Mouse (Mus musculus) testis, postnatal 14 days (tissue): ENCODE data around the gene Tnnc2.
"Not testable (repeated sequence)": the region's sequence is repeated elsewhere in the genome, so short reads cannot be mapped to it uniquely, and the experiment has no call there.

Source experiments
- DNase-seq: peaks from one replicate; pipeline ENCODE4 v3.0.0; 2021; ENCODE audit warnings: low spot score

The Tnnc2 gene

DNA sequence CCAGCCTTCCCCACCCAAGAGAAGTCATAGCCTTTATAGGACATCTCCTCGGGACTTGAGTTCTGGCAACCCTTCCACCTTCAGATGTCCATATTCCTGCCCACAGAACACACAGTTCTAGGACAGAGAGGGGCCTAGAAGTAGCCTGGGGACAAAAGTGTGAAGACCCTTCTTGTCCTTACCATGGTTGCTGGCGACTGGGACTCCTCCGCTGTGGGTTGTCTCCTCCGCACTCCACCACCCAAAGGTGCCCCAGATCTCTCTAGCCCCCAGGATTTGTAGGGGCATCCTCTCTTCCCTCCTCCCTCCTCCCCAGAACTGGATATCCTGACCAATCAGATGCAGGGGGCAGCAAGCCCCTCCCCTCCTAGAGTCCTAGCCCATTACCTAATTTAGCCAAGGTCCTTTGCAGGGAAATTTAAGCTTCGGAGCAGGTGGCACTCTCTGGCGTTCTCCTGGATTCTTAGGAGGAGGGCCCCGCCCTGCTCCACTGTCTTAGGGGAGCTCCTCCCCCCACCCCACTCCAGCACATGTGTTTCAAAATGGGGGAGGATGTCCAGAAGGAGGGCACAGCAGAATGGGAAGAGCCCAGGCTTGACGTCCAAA, at the start of gene Tnnc2:
TSS of gene Tnnc2 (minus strand) at position 487 of the 606 bp plus-strand sequence.
- DNase-seq, result no peak

DNA sequence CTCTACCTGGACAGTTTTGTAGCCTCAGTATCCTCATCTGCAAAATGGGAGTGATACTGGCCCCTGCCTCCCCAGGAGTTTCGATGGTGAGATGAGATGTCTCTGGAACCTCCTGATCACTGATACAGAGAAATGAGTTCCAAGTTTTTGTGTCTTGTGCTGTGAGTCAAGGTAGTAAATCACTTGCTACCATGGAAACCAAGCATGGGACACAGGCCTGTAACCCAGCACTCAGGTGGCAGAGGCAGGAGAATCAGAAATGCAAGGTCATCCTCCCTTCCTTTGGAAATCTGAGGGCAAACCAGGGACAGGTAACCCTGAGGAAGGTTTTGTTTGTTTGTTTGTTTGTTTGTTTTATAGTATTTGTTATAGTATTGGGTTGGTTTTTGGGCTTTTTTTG, 49.3 kb upstream of the Tnnc2 start:
- DNase-seq, result no peak

DNA sequence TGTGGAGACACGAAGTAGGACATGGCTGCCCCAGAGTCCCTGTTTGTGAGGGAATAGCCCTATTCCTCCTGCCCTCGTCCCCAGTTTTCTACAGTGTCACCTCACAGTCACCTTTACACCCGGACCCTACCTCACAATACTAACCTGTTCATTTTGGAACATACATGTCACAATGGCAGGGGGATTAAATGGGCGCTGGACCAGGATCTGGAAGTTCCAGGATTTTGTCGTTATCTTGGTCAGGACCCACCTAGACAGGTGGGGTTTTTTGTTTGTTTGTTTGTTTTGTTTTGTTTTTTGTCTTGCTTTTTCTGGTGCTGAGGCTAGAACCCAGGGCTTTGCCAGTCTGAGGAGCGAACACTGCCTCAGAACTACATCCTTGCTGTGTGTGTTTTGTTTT, 48.7 kb upstream of the Tnnc2 start, which contains the start of gene Spata25:
TSS of gene Spata25 (minus strand) at position 101 of the 400 bp plus-strand sequence.
- DNase-seq, result no peak

DNA sequence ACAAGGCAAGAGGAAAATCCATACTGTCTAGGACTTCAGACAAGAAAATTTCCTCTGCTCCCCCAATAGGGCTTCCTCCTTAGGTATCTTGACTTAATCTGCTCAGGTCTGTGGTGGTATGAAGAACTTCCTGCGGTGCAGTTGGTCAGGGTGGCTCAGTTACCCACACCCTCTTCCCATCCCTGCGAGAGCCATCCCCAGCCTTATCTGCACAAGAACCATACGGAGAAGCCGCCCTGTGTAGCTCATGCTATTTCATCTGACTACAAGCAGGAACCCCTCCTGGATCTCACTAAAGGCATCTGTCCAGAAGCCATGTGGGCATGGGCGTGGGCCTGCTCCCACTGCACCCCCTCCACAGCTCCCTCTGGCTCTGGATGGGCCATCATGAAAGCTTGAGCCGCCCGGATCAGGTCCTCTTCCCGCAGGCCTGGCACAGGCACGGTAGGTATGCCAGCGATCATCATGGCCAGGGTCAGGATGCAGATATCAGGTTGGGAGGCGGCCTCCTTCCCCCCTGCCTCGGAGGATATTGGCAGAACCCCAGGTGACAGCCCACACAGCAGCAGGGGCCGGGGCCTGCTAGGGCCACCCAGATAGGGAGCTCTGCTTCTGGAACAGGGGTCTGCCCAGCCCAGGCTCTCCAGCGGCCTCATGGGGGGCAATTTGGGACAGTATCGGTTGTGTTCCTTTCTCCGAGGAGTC, 47.5 kb upstream of the Tnnc2 start:
- DNase-seq, result no peak

DNA sequence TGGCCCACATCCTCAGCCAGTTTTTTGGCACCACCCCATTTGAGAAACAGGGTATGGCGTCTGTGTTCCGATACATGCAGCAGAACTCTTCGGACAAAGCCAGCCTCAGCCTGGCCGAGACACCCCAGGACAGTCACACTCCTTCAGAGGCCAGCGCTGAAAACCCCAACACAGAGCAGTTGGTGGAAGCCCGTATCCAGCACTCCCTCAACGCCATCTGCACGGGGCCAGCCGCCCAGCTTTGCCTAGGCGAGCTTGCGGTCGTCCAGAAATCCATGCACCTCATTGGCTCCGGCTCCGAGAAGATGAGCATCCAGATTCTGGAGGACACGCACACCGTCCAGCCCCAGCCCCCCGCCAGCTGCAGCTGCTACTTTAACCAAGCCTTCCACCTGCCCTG, 45.8 kb upstream of the Tnnc2 start:
- no peak for DNase-seq

DNA sequence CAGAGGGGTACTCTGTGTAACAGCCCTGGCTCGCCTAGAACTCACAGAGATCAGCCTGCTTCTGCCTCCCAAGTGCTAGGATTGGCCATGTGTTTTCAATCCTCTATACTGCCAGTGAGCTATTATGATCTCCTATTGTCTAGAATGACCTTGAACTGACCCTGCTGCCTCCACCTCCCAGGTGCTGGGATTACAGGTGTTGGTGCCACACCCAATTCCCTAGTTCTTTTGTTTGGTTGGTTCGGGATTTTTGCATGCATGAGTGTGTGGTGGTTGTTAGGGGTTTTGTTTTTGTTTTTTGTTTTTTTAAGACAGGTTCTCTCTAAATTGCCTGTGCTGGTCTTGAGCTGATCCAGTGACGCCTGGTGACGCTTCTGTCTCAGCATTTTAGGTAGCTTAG, 44.2 kb upstream of the Tnnc2 start:
- no peak for DNase-seq

DNA sequence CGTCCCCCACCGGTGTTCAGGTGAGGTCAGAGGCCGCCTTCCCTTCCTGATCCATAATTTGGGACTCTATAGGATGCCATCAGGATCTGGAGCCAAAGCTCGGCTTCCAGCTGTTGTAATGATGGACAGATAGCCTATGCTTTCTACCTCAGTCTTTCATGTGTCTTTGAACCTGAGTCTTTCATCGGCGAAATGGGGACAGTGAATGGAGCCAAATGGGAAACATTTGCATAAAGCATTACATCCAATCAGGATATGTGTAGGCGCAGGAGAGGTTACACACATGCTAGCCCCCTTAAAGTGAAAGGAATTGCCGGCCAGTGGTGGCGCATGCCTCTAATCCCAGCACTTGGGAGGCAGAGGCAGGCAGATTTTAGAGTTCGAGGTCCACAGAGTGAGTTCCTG, 43.4 kb upstream of the Tnnc2 start:
- no peak for DNase-seq

DNA sequence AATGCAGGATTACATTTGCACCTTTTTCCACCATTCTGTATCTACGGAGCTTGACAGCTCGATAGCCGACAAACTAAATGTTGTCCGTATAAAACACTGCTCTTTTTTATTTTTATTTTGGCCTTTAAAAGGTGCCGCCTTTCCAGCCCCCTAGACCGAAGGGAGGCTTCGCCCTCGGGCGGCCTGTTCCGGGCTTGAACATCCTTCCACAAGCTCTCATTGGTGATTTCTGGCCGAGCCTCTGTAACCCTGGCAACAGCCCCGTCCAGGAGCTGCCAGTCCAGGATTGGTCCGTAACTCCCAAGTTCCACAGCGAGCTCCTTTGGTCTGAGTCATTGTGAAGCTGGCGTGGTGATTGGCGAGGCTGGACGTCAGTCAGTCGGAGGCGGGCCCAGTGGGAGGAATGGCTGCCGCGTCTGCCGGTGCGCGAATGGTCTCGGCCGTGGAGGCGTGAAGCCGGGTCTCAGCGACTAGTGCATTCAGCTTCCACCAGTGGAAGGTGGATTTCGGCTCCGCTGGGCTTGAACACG, 42.9 kb upstream of the Tnnc2 start, which contains the start of gene Zswim1:
TSS of gene Zswim1 (plus strand) at position 51 of the 530 bp plus-strand sequence.
- peak; percentile 98 for DNase-seq

DNA sequence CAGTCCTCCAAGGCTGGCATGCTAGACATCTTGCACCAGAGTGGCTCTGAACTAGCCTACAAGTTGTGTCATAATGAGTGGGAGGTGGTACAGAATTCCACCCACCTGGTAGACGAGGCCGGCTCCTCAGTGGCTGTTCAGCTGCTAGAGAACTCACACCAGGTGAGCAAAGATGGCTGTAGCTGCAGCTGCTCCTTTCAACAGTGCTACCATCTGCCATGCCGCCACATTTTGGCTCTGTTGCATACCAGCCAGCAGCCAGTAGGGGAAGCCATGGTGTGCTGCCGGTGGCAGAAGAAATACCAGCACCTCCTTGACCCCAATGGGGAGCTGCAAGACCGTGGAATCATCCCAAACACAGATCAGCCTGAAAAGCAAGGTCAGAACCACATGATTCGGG, 41.3 kb upstream of the Tnnc2 start:
- DNase-seq, result no peak

DNA sequence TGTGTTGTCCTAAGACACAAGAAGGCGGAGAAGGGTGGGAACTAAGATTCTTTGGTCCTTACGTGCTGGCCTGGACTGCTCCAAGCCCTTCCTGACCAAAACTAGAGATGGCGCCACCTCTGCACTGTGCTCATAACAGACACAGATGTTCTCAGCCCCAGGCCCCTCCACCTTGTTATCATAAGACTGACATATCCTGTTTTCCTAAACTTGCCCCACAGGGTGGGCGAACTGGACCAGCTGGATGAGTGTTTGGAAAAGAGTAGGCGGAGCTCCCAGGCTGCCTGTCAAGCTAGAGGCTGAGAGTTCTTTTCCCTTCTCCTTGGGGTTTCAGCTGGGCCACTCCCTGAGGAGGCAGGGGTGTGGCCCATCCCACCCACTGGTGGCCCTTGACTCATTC, 37.9 kb upstream of the Tnnc2 start:
- no peak for DNase-seq

DNA sequence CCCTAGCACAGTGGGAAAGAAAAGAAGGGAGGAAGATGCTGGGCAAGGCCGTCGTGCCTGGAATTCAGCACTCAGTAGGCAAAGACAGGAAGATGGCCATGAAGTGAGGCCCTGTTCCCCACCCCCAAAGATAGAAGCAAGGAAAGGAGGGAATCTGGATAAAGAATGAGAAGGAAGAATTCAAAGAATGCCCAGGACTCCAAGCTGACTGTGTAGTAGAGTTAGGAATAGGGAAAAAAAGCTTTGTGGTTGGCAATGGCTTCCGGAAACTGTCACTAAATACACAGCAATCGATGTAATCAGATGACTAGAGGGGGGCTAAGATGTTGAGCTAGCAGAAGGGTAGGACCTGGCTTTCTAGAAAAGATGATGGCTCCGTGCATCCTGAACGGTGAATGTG, 37.4 kb upstream of the Tnnc2 start:
- no peak for DNase-seq

DNA sequence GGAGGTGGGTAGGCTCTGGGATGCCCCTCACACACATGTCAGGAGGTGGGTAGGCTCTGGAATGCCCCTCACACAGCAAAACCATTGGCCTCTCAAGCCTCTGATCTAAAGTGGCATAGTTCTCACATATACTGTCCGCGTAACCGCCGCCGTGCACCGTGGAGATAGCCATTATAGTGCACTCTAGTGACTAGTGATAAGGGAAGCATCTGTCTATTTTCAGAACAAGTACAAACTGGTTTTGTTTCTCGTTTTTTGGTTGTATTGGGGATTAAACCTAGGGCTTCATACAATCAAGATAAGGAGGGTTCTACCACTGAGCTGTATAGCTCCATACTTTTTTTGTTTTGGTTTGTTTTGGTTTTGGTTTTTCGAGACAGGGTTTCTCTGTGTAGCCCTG, 36.1 kb upstream of the Tnnc2 start:
- no peak for DNase-seq

DNA sequence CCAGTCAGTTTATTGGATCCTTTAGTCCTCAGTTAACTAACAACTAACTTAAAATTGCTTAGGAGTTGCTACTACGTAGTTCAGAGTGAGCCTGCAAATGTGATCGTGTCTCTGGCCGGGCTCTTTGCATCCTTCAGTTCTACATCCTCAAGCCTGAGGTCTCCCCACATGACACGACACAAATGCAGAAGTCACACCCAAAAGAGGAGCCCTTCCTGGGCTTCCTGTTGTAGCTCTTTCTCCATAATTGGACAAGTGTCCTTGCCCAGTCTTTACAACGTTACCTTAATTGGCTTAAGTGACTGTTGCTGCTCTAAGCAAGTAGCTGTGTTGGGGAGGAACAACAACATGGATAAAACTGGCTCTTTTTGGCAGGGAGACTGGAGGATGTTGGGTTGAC, 35.6 kb upstream of the Tnnc2 start:
- no peak for DNase-seq

DNA sequence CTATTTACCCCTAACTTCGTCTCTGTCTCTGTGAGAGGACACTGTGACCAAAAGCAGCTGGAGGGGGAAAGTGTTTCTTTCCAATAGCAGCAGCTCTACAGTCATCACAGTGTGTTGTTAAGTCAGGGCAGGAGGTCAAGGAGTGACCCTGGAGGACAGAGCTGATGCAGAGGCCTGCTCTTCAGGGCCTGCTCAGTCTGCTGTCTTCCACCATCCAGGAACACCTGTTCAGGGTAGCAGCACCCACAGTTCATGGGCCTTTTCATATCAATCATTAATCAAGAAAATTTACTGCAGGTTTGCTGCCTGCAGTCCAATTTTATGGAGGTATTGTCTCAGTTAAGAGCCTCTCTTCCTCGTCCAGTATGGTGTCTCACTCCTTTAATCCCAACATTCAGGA, 33.8 kb upstream of the Tnnc2 start:
- DNase-seq, result no peak

DNA sequence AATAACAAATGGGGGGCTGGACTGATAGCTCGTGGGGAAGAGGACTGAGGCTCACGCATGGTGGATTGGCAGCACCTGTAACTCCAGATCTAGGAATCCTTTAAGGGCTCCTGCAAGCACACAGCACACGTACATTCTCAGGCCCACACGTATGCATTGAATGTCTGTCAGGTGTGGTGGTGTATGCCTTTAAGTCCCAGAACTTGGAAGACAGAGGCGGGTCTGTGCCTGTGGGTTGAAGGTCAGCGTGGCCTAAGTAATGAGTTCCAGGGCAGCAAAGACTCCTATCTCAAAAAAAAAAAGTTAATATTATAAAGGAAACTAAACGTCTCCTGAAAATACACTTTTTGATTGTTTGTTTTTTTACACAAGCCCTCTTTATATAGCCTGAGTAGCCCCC, 26.8 kb upstream of the Tnnc2 start:
- DNase-seq, result no peak

DNA sequence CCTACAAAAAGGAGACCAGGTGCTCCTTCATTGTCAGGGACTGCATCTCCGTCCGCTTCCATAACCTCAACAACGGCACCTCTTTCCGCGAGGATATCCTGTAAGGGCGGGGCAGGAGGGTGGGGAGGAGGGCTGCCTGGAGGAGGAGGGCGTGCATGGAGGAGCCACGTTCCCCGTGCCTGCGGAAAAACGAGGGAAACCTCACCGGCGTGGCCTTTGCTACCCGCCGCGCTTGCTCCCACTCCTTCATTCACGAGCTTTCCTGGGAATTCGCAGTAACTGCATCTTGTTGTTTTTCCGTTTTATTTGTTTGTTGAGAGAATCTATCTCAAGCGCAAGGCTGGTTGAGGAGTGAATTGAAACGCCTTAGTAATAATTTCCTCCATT, 25.6 kb upstream of the Tnnc2 start:
- no peak for DNase-seq

DNA sequence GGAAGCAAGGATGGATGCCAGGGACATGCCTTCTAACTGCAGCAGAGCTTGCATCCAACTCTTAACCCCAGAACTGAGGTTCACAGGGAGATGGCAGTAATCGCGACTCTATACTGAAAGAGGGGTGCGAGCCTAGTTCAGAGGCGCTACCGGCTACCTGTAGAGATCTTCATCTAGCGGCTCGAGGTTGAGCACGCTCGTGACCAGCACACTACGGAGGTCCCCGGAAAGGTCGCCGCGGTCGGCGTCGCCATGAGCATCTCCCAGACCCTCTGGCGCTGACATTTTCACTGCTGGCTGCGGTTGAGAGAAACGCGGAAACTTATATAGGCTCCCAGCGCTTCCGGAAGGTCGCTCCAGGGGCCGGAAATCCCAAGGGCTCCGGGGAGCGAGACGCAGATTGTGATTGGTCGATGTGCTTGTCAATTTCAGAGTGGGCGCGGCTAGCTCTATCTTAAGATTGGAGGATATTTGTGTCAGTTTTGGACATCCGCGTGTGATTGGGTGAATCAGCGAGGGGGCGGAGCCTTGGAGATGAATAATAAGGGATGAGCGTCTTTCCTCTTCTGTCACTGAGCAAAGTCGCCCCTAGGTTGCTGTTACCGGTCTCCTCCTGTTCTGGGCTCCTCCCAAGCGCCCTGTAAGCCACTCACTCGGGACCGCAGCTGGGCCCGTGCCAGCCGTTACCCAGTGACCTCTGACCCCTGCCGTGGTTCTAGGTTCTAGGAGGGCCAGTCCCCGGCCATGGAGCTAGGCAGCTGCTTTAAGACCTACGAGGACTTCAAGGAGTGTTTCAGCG, 25.0 kb upstream of the Tnnc2 start, which contains the start of the genes Acot8 and Zswim3:
TSS of gene Acot8 (minus strand) at position 350 of the 799 bp plus-strand sequence.
TSS of gene Zswim3 (plus strand) at position 566 of the 799 bp plus-strand sequence.
- peak; percentile 98 for DNase-seq

DNA sequence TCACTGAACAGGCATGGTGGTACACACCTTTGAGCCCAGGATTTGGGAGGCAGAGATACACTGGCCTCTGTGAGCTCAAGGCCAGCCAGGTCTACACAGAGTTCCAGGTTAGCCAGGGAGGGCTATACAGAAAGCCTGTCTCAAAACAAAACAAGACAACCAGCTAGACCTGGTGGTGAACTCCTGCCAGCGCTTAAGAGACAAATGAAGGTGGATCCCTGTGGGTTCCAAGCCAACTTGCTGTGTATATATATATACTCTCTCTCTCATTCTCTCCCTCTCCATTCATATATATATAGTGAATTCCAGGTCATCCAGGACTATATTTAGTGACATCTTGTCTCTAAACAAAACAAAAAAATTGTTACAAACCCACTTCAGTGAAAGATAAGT, 24.1 kb upstream of the Tnnc2 start:
- DNase-seq, result no peak

DNA sequence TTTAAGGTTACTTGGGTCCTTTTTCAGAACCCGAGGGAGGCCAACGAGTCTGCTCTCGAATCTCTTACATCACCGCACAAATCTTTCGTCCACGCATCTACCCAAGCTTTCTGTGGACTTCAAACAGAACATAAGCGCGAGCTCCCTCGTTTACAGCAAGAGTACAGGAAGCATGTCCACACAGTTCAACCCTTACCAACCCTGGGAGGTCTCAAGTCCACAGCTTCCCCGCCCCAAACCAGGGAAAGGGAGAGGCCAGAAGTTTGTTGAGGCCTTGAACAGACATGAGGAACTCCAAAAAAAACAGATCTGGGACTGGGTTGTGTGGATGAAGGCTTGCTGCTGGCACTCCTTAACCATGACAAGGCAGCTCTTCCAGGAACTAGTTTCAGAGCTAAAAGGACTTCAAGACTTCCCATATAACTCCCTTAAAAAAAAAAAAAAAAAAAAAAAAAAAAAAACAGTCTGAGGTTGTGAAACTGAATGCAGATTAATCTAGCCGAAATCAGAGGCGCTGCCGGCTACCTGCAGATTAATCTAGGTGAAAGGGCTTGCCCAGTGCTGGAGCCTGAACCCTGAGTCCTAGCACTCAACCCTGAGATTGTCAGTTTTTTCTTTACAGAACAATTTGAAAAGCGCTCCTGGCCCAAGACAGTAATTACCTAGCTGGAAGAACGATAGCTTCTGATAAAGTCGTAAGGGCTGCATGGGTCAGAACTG, 23.6 kb upstream of the Tnnc2 start:
- DNase-seq, result no peak

DNA sequence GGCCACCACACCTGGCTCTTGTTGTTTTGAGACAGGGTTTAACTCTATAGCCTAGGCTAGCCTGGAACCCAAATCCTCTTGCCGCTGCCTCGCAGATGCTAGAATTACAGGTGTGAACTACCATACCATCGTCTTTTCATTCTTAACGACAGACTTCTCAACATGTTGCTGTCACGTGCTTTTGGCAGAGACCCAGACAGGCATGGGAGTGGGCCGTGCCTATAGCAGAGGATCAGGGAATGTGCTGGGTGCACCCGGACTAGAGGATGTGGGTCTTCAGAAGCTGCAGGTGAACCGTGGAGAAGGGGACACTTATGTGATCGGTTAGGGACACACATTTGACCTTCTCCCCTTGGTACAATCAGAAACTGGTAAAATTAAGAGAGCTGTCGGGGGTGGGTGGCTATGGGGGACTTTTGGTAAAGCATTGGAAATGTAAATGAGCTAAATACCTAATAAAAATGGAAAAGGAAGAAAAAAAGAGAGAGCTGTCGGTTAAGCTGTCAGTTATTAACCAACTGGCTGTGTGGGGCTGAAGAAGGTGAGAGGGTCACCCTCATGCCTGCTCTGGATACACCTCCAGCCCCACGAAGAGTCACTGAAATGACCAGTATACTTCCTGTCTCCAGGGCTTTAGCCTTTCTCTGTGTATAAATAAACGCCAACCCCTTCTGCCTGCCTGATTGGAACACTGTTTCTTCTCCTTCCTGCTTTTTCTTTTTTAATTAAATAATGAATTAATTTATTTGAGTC, 20.7 kb upstream of the Tnnc2 start:
- DNase-seq, result no peak

DNA sequence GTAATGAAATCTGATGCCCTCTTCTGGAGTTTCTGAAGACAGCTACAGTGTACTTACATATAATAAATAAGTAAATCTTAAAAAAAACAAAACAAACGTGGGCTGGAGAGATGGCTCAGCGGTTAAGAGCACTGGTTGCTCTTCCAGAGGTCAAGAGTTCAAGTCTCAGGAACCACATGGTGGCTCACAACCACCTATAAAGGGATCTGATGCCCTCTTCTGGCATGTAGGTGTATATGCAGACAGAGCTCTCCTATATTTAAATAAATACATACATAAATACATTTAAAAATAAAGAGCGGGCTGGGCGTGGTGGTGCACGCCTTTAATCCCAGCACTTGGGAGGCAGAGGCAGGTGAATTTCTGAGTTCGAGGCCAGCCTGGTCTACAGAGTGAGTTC, 18.8 kb upstream of the Tnnc2 start:
- not testable (repeated sequence) for DNase-seq
